Mouse (Mus musculus) limb, embryonic 11.5 days (tissue): Measurements from ENCODE around the gene Fbxo36. TPM values are rescaled to one million over a fixed set of nuclear protein-coding genes. Genes with fewer than 3 reads are reported as not detected.

Experiments
- ATAC-seq: fragments of 200-750 bp; cut with Nextera tagmentation; 2 replicates; pipeline ENCODE4 v1.8.0; 2017; ENCODE audit warnings: low read depth; ENCODE audit not compliant: insufficient number of reproducible peaks, low FRiP score, low TSS enrichment
- DNase-seq: peaks from one replicate; pipeline ENCODE4 v3.0.0-alpha.2; 2015; ENCODE audit warnings: low spot score
- H3K27ac ChIP-seq: fragments of 300-500 bp; sonication (generic); replicated peaks from 2 replicates; pipeline ENCODE4 v1.5.1; 2014; ENCODE audit warnings: low read depth, mild to moderate bottlenecking, low read length
- H3K27me3 ChIP-seq: fragments of 300-500 bp; sonication (generic); 2 replicates; pipeline ENCODE4 v1.6.1; 2014; ENCODE audit warnings: mild to moderate bottlenecking, low read length, mixed read lengths; ENCODE audit not compliant: control insufficient read depth, insufficient read depth
- H3K36me3 ChIP-seq: fragments of 300-500 bp; sonication (generic); 2 replicates; pipeline ENCODE4 v1.6.1; 2014; ENCODE audit warnings: mild to moderate bottlenecking, low read length, moderate library complexity, mixed read lengths; ENCODE audit not compliant: control insufficient read depth, insufficient read depth
- H3K4me1 ChIP-seq: fragments of 300-500 bp; sonication (generic); 2 replicates; pipeline ENCODE4 v1.6.1; 2014; ENCODE audit warnings: low read length, mixed read lengths; ENCODE audit not compliant: control insufficient read depth, insufficient read depth
- H3K4me2 ChIP-seq: fragments of 300-500 bp; sonication (generic); 2 replicates; pipeline ENCODE4 v1.6.1; 2014; ENCODE audit warnings: low read depth, mild to moderate bottlenecking, moderate library complexity; ENCODE audit not compliant: severe bottlenecking
- H3K4me3 ChIP-seq: fragments of 300-500 bp; sonication (generic); 2 replicates; pipeline ENCODE4 v1.5.1; 2014; ENCODE audit warnings: low read depth, low read length
- H3K9ac ChIP-seq: fragments of 300-500 bp; sonication (generic); 2 replicates; pipeline ENCODE4 v1.6.1; 2014; ENCODE audit warnings: mild to moderate bottlenecking, low read length
- H3K9me3 ChIP-seq: fragments of 300-500 bp; sonication (generic); 2 replicates; pipeline ENCODE4 v1.6.1; 2016; ENCODE audit warnings: low read length; ENCODE audit not compliant: control insufficient read depth
- WGBS: fragments of 180-500 bp; shearing (Covaris S2); extraction: QIAGEN DNeasy Blood & Tissue Kit; methylation state at CpG from one replicate; pipeline ENCODE4 v1.1.7; 2014; 5-methylcytosine and 5-hydroxymethylcytosine counted together
- polyA plus RNA-seq: library from polyadenylated mRNA; unstranded; fragments of >200 nt; fragmentation: Nextera tagmentation; extraction: Ambion mirVana; gene quantifications from 2 replicates; pipeline ENCODE4 v1.2.1, GENCODE M21; 2014

The Fbxo36 gene
- 6.5 and 7.1 TPM in 2 replicates for polyA plus RNA-seq

GRCm38 (mm10) chr1:84839309-84840017 lies at the start of gene Fbxo36:
Gene Fbxo36, plus strand, starts transcription at chr1:84839841.
- peak within 1 kb of the TSS; percentile 63 for H3K4me2 ChIP-seq
- peak within 1 kb of the TSS; percentile 90 for H3K4me3 ChIP-seq
- H3K9me3 ChIP-seq: no peaks in the 10 kb centered on the region
- WGBS: under 1% methylated on average over 52 of the region's 54 CpGs
- DNase-seq: peak; percentile 92
- H3K36me3 ChIP-seq: no peaks in the 10 kb centered on the region
- H3K9ac ChIP-seq: peak within 1 kb of the TSS; percentile 92
- no peaks in the 10 kb centered on the region for H3K27me3 ChIP-seq
- ATAC-seq: peak; percentile 87
- H3K27ac ChIP-seq: peak within 1 kb of the TSS; percentile 86
- H3K4me1 ChIP-seq: no peaks in the 10 kb centered on the region

- no peak overlapping the region for H3K4me3 ChIP-seq
- no peak overlapping the region for H3K9ac ChIP-seq
- H3K27ac ChIP-seq: no peak overlapping the region
- H3K9me3 ChIP-seq: no peaks in the 10 kb centered on the region
- peaks cover 15% of the 10 kb centered on the region; the same call in 1 of the 2 replicates for H3K36me3 ChIP-seq
- ATAC-seq (no peak), DNase-seq (no peak)
- H3K27me3 ChIP-seq: no peaks in the 10 kb centered on the region
- no peaks in the 10 kb centered on the region for H3K4me1 ChIP-seq
- no peak overlapping the region for H3K4me2 ChIP-seq
- WGBS: 96% methylated on average over 2 of the region's 2 CpGs
Observed at GRCm38 (mm10) chr1:84791393-84791792, 48.2 kb upstream of the Fbxo36 start.

GRCm38 (mm10) chr1:84795335-84795734 lies 44.3 kb upstream of the Fbxo36 start:
- H3K4me1 ChIP-seq: no peaks in the 10 kb centered on the region
- peaks cover 10% of the 10 kb centered on the region; the same call in 1 of the 2 replicates for H3K36me3 ChIP-seq
- 98% methylated on average over 7 of the region's 7 CpGs for WGBS
- H3K9me3 ChIP-seq: no peaks in the 10 kb centered on the region
- no peak overlapping the region for H3K4me2 ChIP-seq
- ATAC-seq (no peak), DNase-seq (no peak)
- H3K27ac ChIP-seq: no peak overlapping the region
- no peak overlapping the region for H3K9ac ChIP-seq
- no peak overlapping the region for H3K4me3 ChIP-seq
- H3K27me3 ChIP-seq: no peaks in the 10 kb centered on the region

GRCm38 (mm10) chr1:84799166-84799565 lies 40.5 kb upstream of the Fbxo36 start:
- no peak overlapping the region for H3K27ac ChIP-seq
- H3K4me3 ChIP-seq: no peak overlapping the region
- no peak overlapping the region for H3K9ac ChIP-seq
- no peak overlapping the region for H3K4me2 ChIP-seq
- no peaks in the 10 kb centered on the region for H3K9me3 ChIP-seq
- no peaks in the 10 kb centered on the region; the same call in 1 of the 2 replicates for H3K36me3 ChIP-seq
- no peak for ATAC-seq
- no peaks in the 10 kb centered on the region for H3K27me3 ChIP-seq
- no peak for DNase-seq
- H3K4me1 ChIP-seq: no peaks in the 10 kb centered on the region

- H3K4me3 ChIP-seq: no peak overlapping the region
- no peak for DNase-seq
- H3K27ac ChIP-seq: no peak overlapping the region
- no peaks in the 10 kb centered on the region for H3K4me1 ChIP-seq
- H3K27me3 ChIP-seq: no peaks in the 10 kb centered on the region
- ATAC-seq: no peak
- 98% methylated on average over 1 of the region's 1 CpGs for WGBS
- H3K36me3 ChIP-seq: no peaks in the 10 kb centered on the region
- H3K9ac ChIP-seq: no peak overlapping the region
- H3K4me2 ChIP-seq: no peak overlapping the region
- H3K9me3 ChIP-seq: no peaks in the 10 kb centered on the region
Observed at GRCm38 (mm10) chr1:84803788-84804187, 35.9 kb upstream of the Fbxo36 start.

GRCm38 (mm10) chr1:84817596-84817995 lies 22.0 kb upstream of the Fbxo36 start:
- H3K27me3 ChIP-seq: no peaks in the 10 kb centered on the region
- no peaks in the 10 kb centered on the region for H3K4me1 ChIP-seq
- WGBS: 97% methylated on average over 1 of the region's 1 CpGs
- H3K4me2 ChIP-seq: no peak overlapping the region
- H3K9me3 ChIP-seq: no peaks in the 10 kb centered on the region
- H3K9ac ChIP-seq: no peak overlapping the region
- no peak overlapping the region for H3K4me3 ChIP-seq
- H3K36me3 ChIP-seq: no peaks in the 10 kb centered on the region
- no peak overlapping the region for H3K27ac ChIP-seq
- DNase-seq: no peak
- ATAC-seq: no peak

GRCm38 (mm10) chr1:84825091-84825490 lies 14.6 kb upstream of the Fbxo36 start:
- 80% methylated on average over 2 of the region's 2 CpGs for WGBS
- DNase-seq (no peak), ATAC-seq (no peak)
- H3K4me2 ChIP-seq: no peak overlapping the region
- no peaks in the 10 kb centered on the region for H3K27me3 ChIP-seq
- no peak overlapping the region for H3K27ac ChIP-seq
- peaks cover 3% of the 10 kb centered on the region; the same call in 1 of the 2 replicates for H3K36me3 ChIP-seq
- H3K4me1 ChIP-seq: no peaks in the 10 kb centered on the region
- H3K9ac ChIP-seq: no peak overlapping the region
- H3K4me3 ChIP-seq: no peak overlapping the region
- H3K9me3 ChIP-seq: no peaks in the 10 kb centered on the region

GRCm38 (mm10) chr1:84837523-84838145 lies 2.0 kb upstream of the Fbxo36 start:
- Histone ChIP-seq H3K36me3 (peaks cover 6% of the 10 kb centered on the region), H3K9me3 (no peaks in the 10 kb centered on the region), H3K4me3 (peak overlapping the region; percentile 90), H3K4me2 (peak overlapping the region; percentile 63), H3K9ac (peak overlapping the region; percentile 92), H3K27me3 (no peaks in the 10 kb centered on the region), H3K4me1 (no peaks in the 10 kb centered on the region), H3K27ac (no peak overlapping the region; the same call in 1 of the 2 replicates)
- no peak for ATAC-seq
- 12% methylated on average over 20 of the region's 20 CpGs for WGBS
- DNase-seq: no peak
